Mouse (Mus musculus) layer of hippocampus, adult 6 months (tissue): ENCODE results near the gene Coro1c. TPM values are rescaled to one million over a fixed set of nuclear protein-coding genes. Genes with fewer than 3 reads are reported as not detected.

Source experiments
- long read RNA-seq, 2 experiments: library from polyadenylated mRNA; unstranded; transcript quantifications; one replicate each; pipeline ENCODE4 v2.0.0; 2019 to 2020
- polyA plus RNA-seq: library from polyadenylated mRNA; unstranded; fragments of <200 nt; fragmentation: Nextera tagmentation; gene quantifications from 2 replicates; pipeline ENCODE4 v1.2.3, GENCODE M21; 2021

The Coro1c gene
- 28.4 and 30.4 TPM in 2 replicates for polyA plus RNA-seq
- long read RNA-seq, experiment 1, transcript Coro1c-201 (11 exons, 3,491 nt), result major isoform, 28 of 51 reads
- long read RNA-seq, experiment 1, partial matches to known transcripts, result 12 of 51 reads
- long read RNA-seq, experiment 1, other reads (novel, unspliced or antisense), result 11 of 51 reads
- long read RNA-seq, experiment 2, transcript Coro1c-201 (11 exons, 3,491 nt), result major isoform, 304 of 361 reads
- long read RNA-seq, experiment 2, partial matches to known transcripts, result 29 of 361 reads
- long read RNA-seq, experiment 2, other reads (novel, unspliced or antisense), result 28 of 361 reads

DNA sequence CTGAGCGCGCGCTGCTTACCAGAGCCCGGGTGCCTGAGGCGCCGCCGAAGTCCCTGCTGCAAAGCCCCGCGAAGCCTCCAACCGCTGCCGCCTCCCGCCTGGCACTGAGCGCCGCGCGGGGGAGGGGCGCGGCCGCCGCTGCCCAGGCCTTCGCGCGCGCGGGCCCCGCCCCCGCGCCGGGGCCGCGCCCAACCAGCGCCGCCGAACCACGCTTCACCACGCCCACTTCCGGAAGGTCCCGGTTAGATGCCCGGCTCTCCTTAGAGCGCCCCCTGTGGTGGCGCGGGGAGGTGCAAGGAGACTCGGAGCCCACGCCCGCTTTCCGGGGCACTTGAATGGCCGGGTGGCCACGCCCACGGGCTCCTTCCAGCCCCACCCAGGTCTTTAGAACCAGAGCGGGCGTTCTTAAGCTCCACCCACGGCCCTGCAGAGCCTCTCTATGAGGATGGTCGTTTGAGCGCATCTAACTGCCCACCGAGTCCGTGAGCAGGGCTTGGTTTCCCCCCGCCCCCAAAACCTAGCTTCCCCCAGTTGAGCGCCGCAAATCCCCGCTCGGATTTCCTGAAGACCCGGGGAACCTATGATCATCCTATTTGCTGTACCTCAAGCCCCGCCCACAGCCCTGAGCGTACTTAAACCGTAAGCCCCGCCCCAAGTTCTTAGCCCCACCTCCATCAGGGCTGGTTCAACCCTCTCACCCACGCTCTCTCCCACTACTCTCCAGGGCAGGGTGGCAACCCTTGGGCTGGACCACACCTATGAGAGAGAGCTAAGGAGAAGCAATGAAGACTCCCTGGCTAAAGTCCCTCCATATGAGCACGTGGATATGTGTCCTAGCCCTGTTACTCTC is at the start of gene Coro1c:
Gene Coro1c, minus strand, starts transcription at position 167 of the 850 bp plus-strand sequence.

DNA sequence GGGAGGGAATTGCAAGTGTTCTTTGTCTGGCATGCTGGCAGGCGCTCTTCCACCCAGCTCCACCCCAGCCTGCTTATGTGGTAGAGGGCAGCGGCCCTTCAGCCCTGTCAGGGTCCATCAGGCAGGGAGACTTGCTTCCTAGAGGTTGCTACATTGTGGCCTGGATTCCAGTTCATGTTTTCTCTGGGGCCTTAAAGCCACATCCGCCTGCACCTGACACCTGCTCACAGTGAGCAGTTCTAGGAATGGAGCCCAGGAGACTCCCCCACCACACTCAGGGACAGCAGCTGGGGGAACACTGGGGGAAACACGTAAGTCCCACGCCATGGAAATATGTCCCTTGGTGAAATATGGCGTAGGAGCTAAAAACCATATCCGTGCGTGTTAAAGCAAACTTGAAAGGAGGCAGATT is 76.1 kb downstream of the Coro1c start, which contains the start of gene Selplg:
Gene Selplg, minus strand, starts transcription at position 155 of the 412 bp plus-strand sequence.

DNA sequence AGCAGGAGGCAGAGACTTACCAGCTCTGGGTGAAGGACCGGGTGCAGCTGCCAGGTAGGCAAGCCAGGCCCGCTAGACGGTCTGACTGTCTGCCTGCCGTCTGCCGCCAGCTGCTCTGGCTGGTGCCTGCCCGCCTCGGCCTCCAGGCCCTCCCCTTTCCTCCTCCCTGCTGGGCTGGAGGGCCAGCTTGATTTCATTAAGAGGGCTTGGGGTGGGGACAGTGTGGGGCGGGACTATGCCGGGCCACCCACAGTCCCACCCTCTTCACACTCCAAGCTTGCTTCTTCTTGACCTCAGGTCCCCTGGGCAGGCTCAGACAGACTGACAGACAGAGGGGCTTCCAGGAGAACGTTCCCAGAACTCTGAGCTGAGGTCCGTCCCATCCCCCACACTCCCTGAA is 108.3 kb downstream of the Coro1c start, which contains the start of gene Tmem119:
Gene Tmem119, minus strand, starts transcription at position 237 of the 400 bp plus-strand sequence.

Other genes with a start within 250 kb of the Coro1c start
- gene 1700069L16Rik, start 184.0 kb downstream of the Coro1c start, polyA plus RNA-seq, result not detected in 2 replicates
- 15.3 and 15.5 TPM in 2 replicates for gene Ficd, start 173.0 kb downstream of the Coro1c start, polyA plus RNA-seq
- 7.2 and 7.3 TPM in 2 replicates for gene Sart3, start 136.2 kb downstream of the Coro1c start, polyA plus RNA-seq
- 368 and 372 TPM in 2 replicates for gene Iscu, start 136.0 kb downstream of the Coro1c start, polyA plus RNA-seq
- 26.4 and 27.0 TPM in 2 replicates for gene Tmem119, start 108.2 kb downstream of the Coro1c start, polyA plus RNA-seq
- 52.2 and 54.3 TPM in 2 replicates for gene Selplg, start 76.1 kb downstream of the Coro1c start, polyA plus RNA-seq
- 6.3 and 10.8 TPM in 2 replicates for gene Ssh1, start 85.1 kb upstream of the Coro1c start, polyA plus RNA-seq
- not detected in 2 replicates for gene Dao, start 94.9 kb upstream of the Coro1c start, polyA plus RNA-seq
- 6.3 and 6.4 TPM in 2 replicates for gene Usp30, start 156.7 kb upstream of the Coro1c start, polyA plus RNA-seq
- 104 and 110 TPM in 2 replicates for gene Svop, start 182.8 kb upstream of the Coro1c start, polyA plus RNA-seq
- gene Alkbh2, start 219.5 kb upstream of the Coro1c start, polyA plus RNA-seq, result 7.6 and 10.7 TPM in 2 replicates
- gene Ung, start 221.6 kb upstream of the Coro1c start, polyA plus RNA-seq, result 0.80 and 1.3 TPM in 2 replicates
- 3.9 and 4.0 TPM in 2 replicates for gene Acacb, start 237.8 kb upstream of the Coro1c start, polyA plus RNA-seq